Mouse (Mus musculus) induced T-regulatory cell, adult 2 months (primary cell): ENCODE measurements around the gene Kcnb1.

ENCODE experiments used
- DNase-seq: peaks from one replicate; pipeline ENCODE4 v3.0.0-alpha.2; 2012; ENCODE audit warnings: low read depth

The Kcnb1 gene

GRCm38 (mm10) chr2:167190076-167190399 lies at the start of gene Kcnb1:
Gene Kcnb1 (minus strand): TSS chr2:167190155.
- DNase-seq = peak; percentile 41

- DNase-seq = no peak
Measured at GRCm38 (mm10) chr2:167239262-167239661, 49.3 kb upstream of the Kcnb1 start.

DNA sequence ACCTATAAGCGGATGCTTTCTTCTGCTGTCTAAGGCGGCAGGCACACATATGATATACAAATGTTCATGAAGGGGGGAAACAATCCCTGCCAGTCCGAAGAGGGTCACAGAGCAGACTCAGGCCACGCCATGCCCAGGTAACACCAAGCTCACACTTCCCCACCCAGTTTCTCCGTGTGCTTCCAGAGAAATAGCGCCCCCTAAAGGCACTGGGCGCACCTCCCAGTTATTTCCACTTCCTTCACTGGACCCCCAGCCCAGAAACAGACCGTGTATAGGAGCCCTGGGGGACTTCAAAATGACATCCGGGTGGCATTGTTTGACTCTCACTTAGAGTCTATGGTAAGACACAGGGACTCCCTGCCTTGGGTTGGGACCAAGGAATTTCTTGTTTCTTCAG lies 47.3 kb upstream of the Kcnb1 start:
- DNase-seq = peak; percentile 16

DNA sequence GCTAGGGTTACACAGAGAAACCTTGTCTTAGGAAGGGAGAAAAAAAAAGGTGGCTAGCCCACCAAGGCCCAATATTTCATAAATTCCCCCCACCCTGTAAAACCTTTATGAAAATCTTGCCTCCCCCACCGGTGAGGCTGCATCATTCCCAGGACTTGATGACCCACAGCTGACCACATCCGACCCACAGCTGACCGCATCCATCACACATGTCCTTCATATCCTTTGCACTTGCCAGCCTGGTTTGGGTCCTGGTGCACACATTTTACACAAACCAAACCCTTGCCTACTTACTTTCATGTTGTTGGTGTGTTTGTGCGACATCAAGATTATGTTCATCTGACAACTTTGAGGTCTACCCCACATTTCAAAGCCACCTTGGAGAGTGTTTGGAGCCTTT lies 46.2 kb upstream of the Kcnb1 start:
- no peak for DNase-seq

DNA sequence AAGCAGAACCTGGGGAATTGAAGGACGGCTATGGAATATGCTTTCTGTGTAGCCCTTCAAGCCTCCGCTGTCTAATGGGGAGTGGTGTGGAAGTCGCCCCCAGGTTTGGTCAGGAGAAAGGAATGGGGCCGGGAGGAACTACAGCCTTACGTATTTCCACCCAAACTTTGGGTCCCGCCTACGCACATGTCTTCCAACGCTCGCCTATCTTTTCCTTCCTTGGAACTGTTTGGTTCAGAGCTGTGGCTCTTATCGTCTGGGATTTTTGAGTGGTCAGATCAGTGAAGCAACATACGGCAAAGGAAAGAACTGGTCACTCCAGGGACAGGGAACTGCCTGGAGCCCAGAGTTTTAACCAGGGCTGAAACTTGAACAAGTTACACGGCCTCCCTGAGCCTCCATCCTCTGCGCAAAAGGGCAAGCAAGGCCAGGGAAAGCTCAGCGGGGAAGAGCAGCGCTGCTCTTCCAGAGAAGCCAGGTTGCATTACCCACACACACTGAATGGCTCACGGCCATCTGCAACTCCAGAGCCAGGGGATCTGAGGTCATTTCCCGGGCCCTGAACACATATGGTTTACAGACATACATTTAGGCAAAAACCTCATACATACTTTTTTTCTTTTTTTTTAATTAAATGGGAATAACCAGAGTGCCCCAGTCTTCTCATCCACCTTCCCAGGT lies 45.5 kb upstream of the Kcnb1 start:
- no peak for DNase-seq

DNA sequence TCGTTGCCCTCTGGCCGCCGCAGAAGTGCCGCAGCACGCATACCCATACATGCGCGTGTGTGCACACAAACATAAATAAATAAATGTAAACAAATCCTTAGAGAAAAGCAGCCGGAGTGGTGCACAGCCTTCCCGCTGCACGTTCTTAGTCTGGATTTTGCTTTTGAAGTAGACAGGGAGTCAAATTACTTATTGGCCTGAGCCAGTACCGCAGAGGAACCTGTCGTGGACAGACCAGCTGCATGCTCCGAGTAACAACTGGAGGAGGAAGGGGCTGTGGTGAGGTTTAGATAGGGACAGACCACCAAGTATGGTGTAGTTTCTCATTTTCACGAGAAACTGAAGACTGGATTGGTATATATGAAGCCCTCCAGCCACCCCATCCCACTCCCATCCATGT lies 43.8 kb upstream of the Kcnb1 start:
- DNase-seq = no peak

GRCm38 (mm10) chr2:167233009-167233335 lies 43.0 kb upstream of the Kcnb1 start:
- DNase-seq = no peak

DNA sequence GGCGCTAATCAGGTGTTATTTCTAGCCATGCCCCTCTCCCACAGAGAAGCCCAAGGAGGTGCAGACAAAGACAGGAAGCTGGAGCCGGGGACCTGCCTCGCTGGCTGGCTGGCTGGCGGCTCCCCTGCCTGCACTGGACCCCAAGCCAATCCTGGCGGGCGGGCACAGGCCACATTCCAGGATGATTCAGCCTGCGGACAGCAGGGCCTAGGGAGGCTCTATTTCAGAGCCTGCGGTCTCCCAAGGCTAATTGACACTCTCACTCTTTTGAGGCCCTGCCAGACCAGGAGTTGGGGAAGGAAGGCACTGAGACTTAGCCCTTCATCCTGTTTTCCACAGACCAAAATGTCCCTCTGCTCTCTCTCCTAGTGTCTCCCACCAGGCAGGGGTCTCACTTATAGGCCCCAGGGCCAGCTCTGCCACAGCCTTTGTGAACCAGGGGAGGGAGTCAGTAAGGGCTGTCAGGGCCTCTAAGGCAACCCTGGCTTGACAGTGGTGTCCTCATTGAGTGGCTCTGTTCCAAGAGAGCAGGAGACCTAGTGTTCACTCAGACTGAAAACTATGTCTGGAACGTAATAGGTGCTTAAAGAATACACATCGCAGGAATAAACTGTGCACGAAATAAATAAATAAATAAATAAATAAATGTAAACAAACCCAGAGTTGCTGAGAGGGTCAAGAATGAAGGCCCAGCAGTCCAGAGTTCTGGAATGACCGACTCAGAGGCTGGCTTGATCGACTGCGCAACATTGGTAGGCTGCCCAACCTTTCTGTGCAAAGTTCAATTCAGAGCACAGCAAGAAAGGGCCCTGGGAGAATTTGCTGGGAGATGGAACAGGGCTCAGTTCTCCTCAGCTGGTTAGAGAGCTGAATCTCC lies 42.4 kb upstream of the Kcnb1 start:
- DNase-seq = no peak

DNA sequence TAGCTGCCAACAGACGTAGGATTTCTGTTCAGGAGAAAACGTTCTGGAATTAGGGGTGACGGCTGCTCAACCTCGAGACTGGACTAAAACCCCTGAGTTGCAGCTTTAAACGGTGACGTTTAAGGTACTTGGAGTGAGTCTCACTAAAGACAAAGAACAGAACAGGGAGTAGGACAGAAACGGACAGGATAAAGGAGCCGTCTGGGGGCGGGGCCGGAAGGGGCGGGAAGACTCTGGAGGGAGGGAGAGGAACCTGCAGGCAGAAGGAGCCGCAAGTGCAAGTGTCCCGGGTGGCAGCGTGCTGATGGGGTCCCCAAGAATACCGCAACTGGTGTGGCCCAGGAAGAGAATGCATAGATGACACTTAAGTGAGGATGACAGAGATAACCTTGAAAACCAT lies 40.6 kb upstream of the Kcnb1 start:
- DNase-seq = peak; percentile 18

GRCm38 (mm10) chr2:167224937-167225336 lies 35.0 kb upstream of the Kcnb1 start:
- no peak for DNase-seq

DNA sequence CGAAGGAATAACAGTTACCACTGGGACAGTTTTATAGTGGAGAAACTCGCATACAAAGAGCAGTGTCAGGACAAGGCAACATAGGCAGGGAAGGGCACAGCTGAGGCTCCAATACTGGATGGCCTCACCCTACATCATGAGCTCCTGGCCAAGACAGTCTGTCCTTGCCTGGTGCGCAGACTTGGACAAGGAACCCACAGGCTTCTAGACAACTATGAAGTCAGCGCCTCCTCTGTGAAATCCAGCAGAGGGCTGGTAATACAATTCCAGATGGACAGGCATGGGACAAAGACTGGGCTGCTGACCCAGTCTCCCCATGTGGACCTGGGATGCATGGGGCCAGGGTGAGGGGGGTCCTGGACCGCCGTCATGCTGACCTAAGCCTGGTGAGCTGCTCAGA lies 34.2 kb upstream of the Kcnb1 start:
- no peak for DNase-seq

- DNase-seq = peak; percentile 76
Measured at GRCm38 (mm10) chr2:167222152-167222551, 32.2 kb upstream of the Kcnb1 start.

DNA sequence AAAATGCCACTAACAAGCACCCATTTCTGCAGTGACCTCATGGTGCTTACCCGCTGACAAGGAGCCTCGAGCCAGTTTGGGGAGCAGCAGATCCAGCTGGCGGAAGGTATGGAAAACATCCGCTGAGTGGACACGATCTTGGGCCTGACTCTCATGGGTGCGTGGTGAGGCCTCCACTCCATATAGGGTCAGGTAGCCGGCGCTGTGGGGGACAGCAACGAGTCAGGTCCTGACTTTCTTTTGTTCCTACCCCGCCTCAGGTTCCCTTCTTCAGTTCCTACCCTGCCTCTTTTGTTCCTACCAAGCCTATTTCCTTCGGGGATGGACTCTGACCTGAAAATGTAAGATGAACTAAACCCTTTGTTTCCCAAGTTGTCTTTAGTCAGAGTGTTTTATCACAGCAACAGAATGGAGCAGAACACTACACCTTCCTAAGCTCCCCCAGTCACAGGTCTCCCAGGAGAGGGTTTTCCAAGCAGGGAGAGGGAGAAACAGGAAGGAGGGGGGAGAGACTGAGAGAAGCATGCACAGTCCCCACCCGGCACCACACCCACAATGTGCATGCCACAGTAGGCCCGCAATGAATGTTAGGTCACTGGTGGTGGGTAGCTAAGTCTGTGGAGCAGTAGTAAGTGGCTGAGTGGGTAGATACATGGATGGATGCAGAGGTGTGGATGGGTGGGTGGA lies 31.3 kb upstream of the Kcnb1 start:
- no peak for DNase-seq

- no peak for DNase-seq
Measured at GRCm38 (mm10) chr2:167220736-167221135, 30.8 kb upstream of the Kcnb1 start.

DNA sequence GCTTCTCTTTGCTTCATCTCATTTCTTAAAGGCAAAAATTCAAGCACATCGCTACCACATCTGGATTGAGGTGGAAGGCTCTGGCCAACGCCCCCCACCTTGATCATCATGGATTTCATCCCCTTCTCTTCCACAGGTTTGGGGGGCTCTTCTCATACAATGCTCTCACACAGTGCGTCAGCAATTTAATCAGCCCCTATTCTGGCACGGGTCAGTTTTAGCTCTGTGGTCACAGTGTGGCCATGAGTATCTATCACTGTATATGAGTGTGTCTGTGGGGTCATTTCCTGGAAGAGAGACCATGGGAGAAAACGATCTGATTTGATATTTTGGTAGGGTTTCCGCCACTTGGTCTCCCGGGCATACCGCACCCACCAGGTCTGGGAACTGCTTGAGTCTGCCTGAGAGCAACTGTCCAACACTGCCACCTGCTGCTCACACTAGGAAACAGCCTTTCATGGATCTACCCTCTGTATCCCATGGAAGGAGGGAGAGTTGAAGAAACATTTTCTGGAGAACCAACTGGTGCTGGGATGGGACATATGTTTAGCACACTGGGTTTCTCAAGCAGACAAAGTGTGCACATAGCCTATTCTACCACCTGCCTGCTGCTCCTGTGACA lies 29.3 kb upstream of the Kcnb1 start:
- DNase-seq = peak; percentile 82

DNA sequence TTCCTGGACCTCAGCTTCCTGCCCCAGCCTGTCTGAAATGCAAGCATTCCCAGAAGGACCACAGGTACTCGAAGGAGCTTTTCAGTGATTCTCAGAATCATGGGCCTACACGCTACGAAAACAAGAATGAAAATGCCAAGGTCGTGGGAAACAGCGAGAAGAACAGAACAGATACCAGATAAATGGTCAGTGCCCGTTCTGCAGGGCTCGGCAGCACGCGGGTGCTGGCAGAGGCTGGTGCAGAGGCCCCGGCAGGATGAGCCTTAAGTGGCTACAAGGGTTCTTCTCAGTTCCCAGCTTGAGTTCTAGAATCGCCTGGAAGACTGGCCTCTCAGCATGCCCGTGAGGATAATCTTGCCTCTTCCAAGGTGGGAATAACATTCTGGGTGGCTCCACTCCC lies 23.7 kb upstream of the Kcnb1 start:
- no peak for DNase-seq

- DNase-seq = peak; percentile 41
Measured at GRCm38 (mm10) chr2:167213076-167213475, 23.1 kb upstream of the Kcnb1 start.

DNA sequence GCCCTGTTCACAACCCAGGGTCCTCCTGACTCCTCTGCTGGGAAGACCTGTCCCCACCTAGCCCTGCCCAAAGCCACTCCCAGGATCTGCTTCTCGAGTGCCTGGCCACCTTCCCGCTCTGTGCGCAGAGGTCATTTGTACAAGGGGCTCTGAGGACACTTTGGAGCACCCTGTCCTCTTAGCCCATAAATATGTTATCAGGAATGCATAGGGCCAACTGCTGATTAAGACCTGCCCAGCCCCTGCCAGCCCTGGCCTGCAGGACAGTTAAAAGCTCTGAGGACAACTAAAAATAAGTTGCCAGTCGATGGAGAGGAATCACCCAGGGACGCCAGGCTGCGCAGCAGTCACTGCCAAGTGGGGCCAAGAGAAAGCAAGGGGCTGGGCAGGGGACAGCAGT lies 22.6 kb upstream of the Kcnb1 start:
- DNase-seq = no peak

DNA sequence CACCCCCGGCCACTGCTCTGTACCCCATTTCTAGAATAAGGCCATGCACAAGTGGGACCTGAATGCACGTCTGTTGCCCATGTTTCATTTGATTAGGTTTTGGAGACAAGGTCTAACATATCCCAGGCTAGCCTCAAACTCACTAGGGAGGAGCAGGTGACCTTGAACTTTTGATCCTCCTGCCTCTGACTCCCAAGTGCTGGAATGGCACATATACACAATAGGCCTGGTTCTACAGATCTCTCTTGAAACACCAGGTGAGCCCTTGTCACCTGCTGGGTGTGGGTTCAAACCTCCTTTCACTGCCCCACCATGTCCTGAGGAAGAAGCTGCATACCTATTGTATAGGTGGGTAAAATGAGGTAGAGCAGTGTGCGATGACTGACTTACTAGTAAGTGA lies 22.1 kb upstream of the Kcnb1 start:
- DNase-seq = no peak

GRCm38 (mm10) chr2:167209900-167210299 lies 19.9 kb upstream of the Kcnb1 start:
- DNase-seq = no peak

GRCm38 (mm10) chr2:167208984-167209383 lies 19.0 kb upstream of the Kcnb1 start:
- no peak for DNase-seq

DNA sequence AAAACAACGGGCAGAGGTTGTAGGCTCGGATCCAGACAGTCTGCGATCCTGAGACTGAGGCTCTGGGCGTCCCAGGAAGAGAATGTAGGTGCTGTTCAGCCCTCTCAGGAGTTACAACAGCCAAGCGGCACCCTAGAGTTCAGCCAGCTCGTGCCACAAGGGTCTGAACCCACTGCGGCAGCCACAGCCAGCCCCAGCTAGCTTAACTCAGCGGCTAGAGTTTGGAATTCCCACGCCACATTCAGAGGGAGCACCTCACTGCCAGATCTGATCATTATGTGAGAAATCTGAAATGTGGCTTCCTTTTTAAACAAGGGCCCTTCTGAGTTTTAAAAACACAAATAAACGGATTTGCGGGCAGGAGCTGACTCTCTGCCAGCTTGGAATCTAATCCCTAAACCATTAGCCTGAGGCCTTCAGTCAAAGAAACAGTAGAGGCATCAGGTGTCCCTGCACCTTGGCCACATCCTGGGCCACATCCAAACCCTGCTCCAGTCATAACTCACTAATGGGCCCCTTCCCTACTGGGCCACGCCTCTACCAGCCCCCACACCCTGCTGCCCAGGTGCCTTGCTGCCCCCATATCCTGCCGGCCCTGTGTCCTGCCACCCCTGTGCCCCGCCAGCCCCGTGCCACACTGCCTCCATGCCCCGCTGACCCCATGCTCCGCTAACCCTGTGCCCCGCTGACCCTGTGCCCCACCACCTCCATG lies 16.1 kb upstream of the Kcnb1 start:
- no peak for DNase-seq
